Mouse (Mus musculus): Measurements from ENCODE around the gene Tmem140.

Tmem140 gene

GRCm38 (mm10) chr6:34907696-34908260, 44.8 kb downstream of the Tmem140 start:
- no peak for DNase-seq (ENCODE audit: low read depth, low spot score)

DNA sequence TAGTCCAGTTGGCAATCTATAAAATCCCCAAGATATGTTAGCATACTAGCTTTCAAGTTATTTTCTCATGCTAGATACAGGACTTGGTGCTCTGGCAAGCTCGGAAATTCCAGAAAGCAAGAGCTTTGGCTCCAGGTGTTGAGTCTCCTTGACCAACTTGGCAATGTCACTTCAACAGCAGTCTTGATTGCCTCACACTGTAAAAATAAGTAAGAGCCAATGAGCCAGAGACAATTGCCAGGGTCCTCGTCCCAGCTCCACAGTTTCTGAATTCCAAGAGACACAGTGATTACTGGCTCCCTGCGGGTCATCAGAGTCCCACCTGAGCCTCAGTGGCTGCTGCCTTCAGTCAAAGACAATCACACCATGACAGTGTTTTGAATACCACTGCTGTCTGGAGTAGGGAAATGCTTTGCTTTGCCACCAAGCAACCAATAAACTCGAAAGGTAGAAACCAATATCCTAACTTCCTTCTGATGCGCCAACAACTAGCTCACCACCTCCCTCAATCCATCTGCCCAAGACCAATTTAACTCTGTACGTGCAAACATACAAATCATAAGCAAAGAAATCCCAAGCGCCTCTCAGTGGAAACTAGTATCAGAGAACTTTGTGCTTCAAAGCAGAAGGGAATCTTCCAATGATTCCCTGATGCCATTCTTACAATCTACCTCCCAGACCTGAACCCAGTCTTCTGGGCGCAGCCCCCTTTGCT, 46.8 kb downstream of the Tmem140 start:
- DNase-seq (ENCODE audit: low read depth, low spot score): no peak

DNA sequence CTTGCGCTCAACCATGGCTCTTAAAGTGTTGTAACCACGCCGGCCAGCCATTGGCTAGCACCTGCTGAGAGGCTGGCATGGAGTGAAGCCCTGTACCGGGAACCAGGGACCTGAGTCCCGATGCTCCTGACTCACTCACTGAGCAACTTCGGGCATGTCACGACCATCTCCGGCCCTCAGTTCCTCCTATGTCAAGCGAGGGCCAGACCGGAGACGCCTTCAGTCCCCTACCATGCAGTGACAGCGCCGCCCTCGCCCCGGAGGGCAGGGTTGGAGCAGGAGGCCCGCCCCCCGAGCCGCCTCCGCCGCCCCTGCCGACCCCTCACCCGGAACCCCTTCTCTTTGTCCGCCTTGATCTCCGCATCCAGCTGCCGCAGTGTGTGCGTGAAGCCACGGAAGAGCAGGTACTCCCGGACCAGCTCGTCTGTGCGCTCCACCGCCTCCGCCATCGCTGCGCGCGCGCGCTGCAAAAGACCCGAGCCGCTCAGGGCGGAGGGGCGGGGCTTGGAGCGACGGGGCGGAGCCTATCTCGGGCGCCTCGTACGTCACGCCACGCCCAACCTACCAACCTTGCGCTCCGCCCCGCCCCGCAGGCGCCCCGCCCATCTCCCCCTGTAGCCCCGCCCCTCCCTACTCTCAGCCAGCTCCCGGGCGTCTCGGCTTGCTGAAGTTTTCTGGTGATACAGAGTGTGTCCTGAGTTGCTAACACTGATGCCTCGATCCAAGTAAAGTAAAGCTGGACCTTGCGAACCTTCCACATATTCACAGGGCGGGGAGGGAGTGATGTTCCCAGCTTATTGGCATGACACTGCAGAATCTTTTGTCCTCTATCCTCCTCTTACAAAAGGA, 47.6 kb downstream of the Tmem140 start, which contains the start of gene Wdr91:
Wdr91 (minus strand) TSS at position 506 of the 849 bp plus-strand sequence.
- peak; percentile 88 for DNase-seq (ENCODE audit: low read depth, low spot score)

DNA sequence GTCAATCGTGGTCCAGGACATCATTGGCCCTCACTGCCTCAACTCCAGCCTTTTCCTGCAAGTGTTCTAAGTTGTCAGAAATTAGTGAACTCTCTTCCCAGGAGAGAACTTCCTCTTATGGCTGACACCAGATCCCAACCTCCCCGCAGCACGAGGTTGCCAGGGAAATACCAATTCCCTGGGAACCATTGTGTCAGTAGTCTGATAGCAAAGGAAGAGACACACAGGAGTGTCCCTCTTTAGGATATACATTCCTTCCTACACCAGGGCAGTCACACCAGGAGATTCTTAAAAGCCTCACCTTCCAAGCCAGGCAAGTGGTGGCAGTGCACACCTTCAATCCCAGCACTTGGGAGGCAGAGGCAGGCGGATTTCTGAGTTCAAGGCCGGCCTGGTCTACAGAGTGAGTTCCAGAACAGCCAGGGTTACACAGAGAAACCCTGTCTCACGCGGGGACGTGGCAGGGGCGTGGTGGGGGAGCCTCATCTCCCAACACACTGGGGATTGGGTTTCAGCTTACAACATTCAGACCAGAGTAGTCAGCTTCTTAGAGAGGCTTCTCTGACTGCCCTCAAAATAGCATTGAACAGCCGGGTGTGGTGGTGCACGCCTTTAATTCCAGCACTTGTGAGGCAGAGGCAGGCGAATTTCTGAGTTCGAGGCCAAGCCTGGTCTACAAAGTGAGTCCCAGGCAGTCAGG, 50.5 kb downstream of the Tmem140 start:
- peak; percentile 71 for DNase-seq (ENCODE audit: low read depth, low spot score)

- no peak for DNase-seq (ENCODE audit: low read depth, low spot score)
Observed at GRCm38 (mm10) chr6:34914462-34914861, 51.5 kb downstream of the Tmem140 start.

DNA sequence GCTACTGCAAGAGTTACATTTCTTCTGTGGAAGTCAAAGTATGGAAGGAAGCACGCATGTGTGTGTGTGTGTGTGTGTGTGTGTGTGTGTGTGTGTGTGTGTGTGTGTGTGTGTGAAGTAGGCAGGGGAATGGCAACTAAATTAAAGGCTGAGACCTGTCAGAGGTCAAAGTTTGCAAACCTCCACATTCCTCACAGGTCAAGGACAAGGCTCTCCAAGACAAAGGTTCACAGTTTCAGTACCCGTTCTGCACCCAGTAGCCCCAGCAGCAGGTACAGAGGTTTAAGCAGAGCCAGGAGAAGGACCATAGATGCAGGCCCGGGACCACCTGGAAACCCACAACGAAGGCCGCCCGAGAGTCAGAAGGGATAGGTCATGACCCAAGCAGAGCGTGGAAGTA, 56.2 kb downstream of the Tmem140 start:
- DNase-seq (ENCODE audit: low read depth, low spot score): peak; percentile 64

DNA sequence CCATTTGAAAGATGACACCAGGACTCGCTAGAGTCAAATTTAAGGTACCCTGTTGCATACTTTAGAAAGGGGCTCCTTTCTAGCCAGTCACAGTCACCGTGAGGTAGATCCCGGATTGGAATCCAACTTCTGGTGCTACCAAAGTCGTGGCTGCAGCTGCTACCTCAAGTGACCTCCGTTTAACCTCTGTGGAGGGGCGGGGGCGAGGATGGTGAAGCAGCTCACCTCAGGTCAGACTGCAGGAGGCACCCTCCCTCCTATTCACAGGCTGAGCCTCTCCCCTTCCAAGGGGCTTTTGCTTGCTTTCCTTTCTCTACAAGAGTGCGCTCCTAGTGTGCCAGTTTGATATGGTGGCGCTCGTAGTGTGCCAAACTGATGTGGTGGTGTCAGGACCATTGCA, 57.0 kb downstream of the Tmem140 start, which contains the start of gene Stra8:
Stra8 (plus strand) TSS at position 208 of the 400 bp plus-strand sequence.
- peak; percentile 75 for DNase-seq (ENCODE audit: low read depth, low spot score)

GRCm38 (mm10) chr6:34920631-34921030, 57.7 kb downstream of the Tmem140 start:
- peak; percentile 63 for DNase-seq (ENCODE audit: low read depth, low spot score)

GRCm38 (mm10) chr6:34921941-34922340, 59.0 kb downstream of the Tmem140 start:
- peak; percentile 97 for DNase-seq (ENCODE audit: low read depth, low spot score)
